Mouse (Mus musculus) thymus, adult 2 months (tissue): ENCODE data around the gene Atraid.

Source experiments
- CTCF ChIP-seq: fragments of 200-500 bp; IDR thresholded peaks from 2 replicates; pipeline ENCODE4 v1.5.1; 2012; ENCODE audit warnings: mild to moderate bottlenecking, control low read depth, low read length, moderate library complexity, borderline replicate concordance; ENCODE audit not compliant: control insufficient read depth, poor library complexity, insufficient read depth; ENCODE audit errors: extremely low read depth
- POLR2A ChIP-seq: fragments of 200-500 bp; IDR thresholded peaks from 2 replicates; pipeline ENCODE4 v1.6.1; 2012; ENCODE audit warnings: mild to moderate bottlenecking, low read length, control low read depth, moderate library complexity; ENCODE audit not compliant: control insufficient read depth, poor library complexity, insufficient read depth; ENCODE audit errors: extremely low read depth

GRCm38 (mm10) chr5:31086606-31087005 lies 38.5 kb downstream of the Atraid start:
- no peak for TF ChIP-seq POLR2A
- no peak for TF ChIP-seq CTCF
